Mouse (Mus musculus) lung, embryonic 14.5 days (tissue): Measurements from ENCODE around the gene Nfkbib. TPM values are rescaled to one million over a fixed set of nuclear protein-coding genes. Genes with fewer than 3 reads are reported as not detected.

Source experiments
- ATAC-seq: fragments of 200-750 bp; cut with Nextera tagmentation; 2 replicates; pipeline ENCODE4 v1.8.0; 2017; ENCODE audit warnings: mild to moderate bottlenecking, moderate TSS enrichment, moderate library complexity; ENCODE audit not compliant: insufficient read depth
- DNase-seq: peaks from one replicate; pipeline ENCODE4 v3.0.0-alpha.2; 2015
- H3K27ac ChIP-seq: fragments of 300-500 bp; sonication (generic); 2 replicates; pipeline ENCODE4 v1.5.1; 2014; ENCODE audit warnings: low read depth, mild to moderate bottlenecking, moderate library complexity
- H3K27me3 ChIP-seq: fragments of 300-500 bp; sonication (generic); 2 replicates; pipeline ENCODE4 v1.6.1; 2014; ENCODE audit warnings: low read length, control low read depth; ENCODE audit not compliant: insufficient read depth
- H3K36me3 ChIP-seq: fragments of 300-500 bp; sonication (generic); 2 replicates; pipeline ENCODE4 v1.6.1; 2014; ENCODE audit warnings: control low read depth; ENCODE audit not compliant: insufficient read depth
- H3K4me1 ChIP-seq: fragments of 300-500 bp; sonication (generic); 2 replicates; pipeline ENCODE4 v1.6.1; 2014; ENCODE audit warnings: antibody characterized with exemption, control low read depth; ENCODE audit not compliant: insufficient read depth
- H3K4me2 ChIP-seq: fragments of 300-500 bp; sonication (generic); 2 replicates; pipeline ENCODE4 v1.6.1; 2014; ENCODE audit warnings: mild to moderate bottlenecking
- H3K4me3 ChIP-seq: fragments of 300-500 bp; sonication (generic); 2 replicates; pipeline ENCODE4 v1.5.1; 2014; ENCODE audit warnings: low read depth, low read length
- H3K9ac ChIP-seq: fragments of 300-500 bp; sonication (generic); 2 replicates; pipeline ENCODE4 v1.6.1; 2014
- H3K9me3 ChIP-seq: fragments of 300-500 bp; sonication (generic); 2 replicates; pipeline ENCODE4 v1.6.1; 2016; ENCODE audit warnings: low read depth, low read length, control low read depth
- CTCF ChIP-seq: IDR thresholded peaks from 2 replicates; pipeline ENCODE4 v1.5.1; 2016; ENCODE audit warnings: antibody characterized with exemption, low read depth
- WGBS: fragments of 180-500 bp; shearing (Covaris S2); extraction: QIAGEN DNeasy Blood & Tissue Kit; methylation state at CpG from one replicate; pipeline ENCODE4 v1.1.7; 2014; 5-methylcytosine and 5-hydroxymethylcytosine counted together
- polyA plus RNA-seq: library from polyadenylated mRNA; unstranded; fragments of >200 nt; fragmentation: Nextera tagmentation; extraction: Ambion mirVana; gene quantifications from 2 replicates; pipeline ENCODE4 v1.2.1, GENCODE M21; 2014

Nfkbib gene
- polyA plus RNA-seq, 1 experiment from 2014 or later = 37.4 TPM

- no peaks in the 10 kb centered on the region for H3K9me3 ChIP-seq
- ATAC-seq (no peak), DNase-seq (no peak)
- TF ChIP-seq CTCF = no peak
- H3K9ac ChIP-seq = no peak overlapping the region
- peaks cover 8% of the 10 kb centered on the region; the same call in 1 of the 2 replicates for H3K36me3 ChIP-seq
- no peak overlapping the region for H3K27ac ChIP-seq
- whole genome bisulfite sequencing = 80% methylated on average over 9 of the region's 9 CpGs
- H3K4me2 ChIP-seq = no peak overlapping the region
- no peaks in the 10 kb centered on the region for H3K4me1 ChIP-seq
- no peaks in the 10 kb centered on the region for H3K27me3 ChIP-seq
- H3K4me3 ChIP-seq = no peak overlapping the region
Measured at GRCm38 (mm10) chr7:28778825-28779224, 11.5 kb upstream of the Nfkbib start.

- no peak for TF ChIP-seq CTCF
- H3K9ac ChIP-seq = no peak overlapping the region
- no peak overlapping the region for H3K4me3 ChIP-seq
- ATAC-seq = no peak
- no peak overlapping the region for H3K4me2 ChIP-seq
- H3K9me3 ChIP-seq = no peaks in the 10 kb centered on the region
- no peak for DNase-seq
- no peaks in the 10 kb centered on the region for H3K27me3 ChIP-seq
- no peaks in the 10 kb centered on the region for H3K4me1 ChIP-seq
- WGBS = 84% methylated on average over 7 of the region's 7 CpGs
- H3K36me3 ChIP-seq = peaks cover 11% of the 10 kb centered on the region; the same call in 1 of the 2 replicates
- H3K27ac ChIP-seq = no peak overlapping the region
Measured at GRCm38 (mm10) chr7:28775129-28775528, 7.8 kb upstream of the Nfkbib start.

GRCm38 (mm10) chr7:28774164-28774563 is 6.9 kb upstream of the Nfkbib start:
- no peaks in the 10 kb centered on the region for H3K27me3 ChIP-seq
- H3K27ac ChIP-seq = no peak overlapping the region
- 78% methylated on average over 12 of the region's 12 CpGs for WGBS
- H3K9ac ChIP-seq = no peak overlapping the region
- ATAC-seq = no peak
- no peak for DNase-seq
- TF ChIP-seq CTCF = no peak
- H3K9me3 ChIP-seq = no peaks in the 10 kb centered on the region
- no peak overlapping the region for H3K4me3 ChIP-seq
- no peak overlapping the region for H3K4me2 ChIP-seq
- H3K36me3 ChIP-seq = peaks cover 11% of the 10 kb centered on the region; the same call in 1 of the 2 replicates
- H3K4me1 ChIP-seq = no peaks in the 10 kb centered on the region

- ATAC-seq (no peak), DNase-seq (no peak)
- no peak for TF ChIP-seq CTCF
- 57% methylated on average over 3 of the region's 3 CpGs for WGBS
- Histone ChIP-seq H3K9me3 (no peaks in the 10 kb centered on the region), H3K27me3 (no peaks in the 10 kb centered on the region), H3K27ac (no peak overlapping the region), H3K4me1 (no peaks in the 10 kb centered on the region), H3K4me2 (no peak overlapping the region), H3K36me3 (peaks cover 8% of the 10 kb centered on the region; the same call in 1 of the 2 replicates), H3K4me3 (no peak overlapping the region), H3K9ac (no peak overlapping the region)
Measured at GRCm38 (mm10) chr7:28773163-28773562, 5.9 kb upstream of the Nfkbib start.

- DNase-seq (no peak), ATAC-seq (no peak)
- Histone ChIP-seq H3K27ac (no peak overlapping the region), H3K4me2 (no peak overlapping the region), H3K27me3 (no peaks in the 10 kb centered on the region), H3K4me1 (peaks cover 6% of the 10 kb centered on the region; the same call in 1 of the 2 replicates), H3K9ac (no peak overlapping the region), H3K36me3 (peaks cover 8% of the 10 kb centered on the region; the same call in 1 of the 2 replicates), H3K4me3 (no peak overlapping the region), H3K9me3 (no peaks in the 10 kb centered on the region)
- TF ChIP-seq CTCF = no peak
- 82% methylated on average over 11 of the region's 11 CpGs for WGBS
Measured at GRCm38 (mm10) chr7:28771867-28772266, 4.6 kb upstream of the Nfkbib start.

- no peak for TF ChIP-seq CTCF
- Histone ChIP-seq H3K9ac (no peak overlapping the region), H3K27ac (no peak overlapping the region), H3K4me2 (no peak overlapping the region), H3K4me3 (no peak overlapping the region), H3K4me1 (peaks cover 11% of the 10 kb centered on the region; the same call in 1 of the 2 replicates), H3K27me3 (no peaks in the 10 kb centered on the region), H3K9me3 (no peaks in the 10 kb centered on the region), H3K36me3 (0 out of 2 replicates have a peak, but pooled peaks cover 8% of the 10 kb centered on the region)
- WGBS = 76% methylated on average over 3 of the region's 3 CpGs
- no peak for DNase-seq
- no peak for ATAC-seq
Measured at GRCm38 (mm10) chr7:28770309-28770708, 3.0 kb upstream of the Nfkbib start.

GRCm38 (mm10) chr7:28769414-28769958 is 2.2 kb upstream of the Nfkbib start:
- DNase-seq (no peak), ATAC-seq (no peak)
- Histone ChIP-seq H3K9ac (no peak overlapping the region), H3K27ac (no peak overlapping the region), H3K4me2 (no peak overlapping the region), H3K9me3 (no peaks in the 10 kb centered on the region), H3K4me3 (no peak overlapping the region), H3K36me3 (0 out of 2 replicates have a peak, but pooled peaks cover 8% of the 10 kb centered on the region), H3K27me3 (no peaks in the 10 kb centered on the region), H3K4me1 (peaks cover 11% of the 10 kb centered on the region; the same call in 1 of the 2 replicates)
- TF ChIP-seq CTCF = no peak
- WGBS = 90% methylated on average over 9 of the region's 9 CpGs
